Mouse (Mus musculus): ENCODE measurements around the gene Actr3.

Actr3 gene

GRCm38 (mm10) chr1:125351416-125352037 lies 84.0 kb downstream of the Actr3 start:
- DNase-seq (ENCODE audit: low spot score in 2 of 2) = no peak

- DNase-seq (ENCODE audit: low spot score in 2 of 2) = no peak
Measured at GRCm38 (mm10) chr1:125350843-125351242, 84.7 kb downstream of the Actr3 start.

- no peak for DNase-seq (ENCODE audit: low spot score in 2 of 2)
Measured at GRCm38 (mm10) chr1:125345854-125346253, 89.7 kb downstream of the Actr3 start.

- no peak for DNase-seq (ENCODE audit: low spot score in 2 of 2)
Measured at GRCm38 (mm10) chr1:125345448-125345847, 90.1 kb downstream of the Actr3 start.

GRCm38 (mm10) chr1:125343105-125343504 lies 92.4 kb downstream of the Actr3 start:
- DNase-seq (ENCODE audit: low spot score in 2 of 2) = no peak

Data from spleen, postnatal 14 days (tissue).